Mouse (Mus musculus) hindbrain, embryonic 11.5 days (tissue): ENCODE results near the gene March1. TPM values are rescaled to one million over a fixed set of nuclear protein-coding genes. Genes with fewer than 3 reads are reported as not detected.

Experiments
- ATAC-seq: fragments of 200-750 bp; cut with Nextera tagmentation; 2 replicates; pipeline ENCODE4 v1.8.0; 2017; ENCODE audit warnings: mild to moderate bottlenecking, moderate TSS enrichment, moderate library complexity; ENCODE audit not compliant: low FRiP score
- DNase-seq: peaks from one replicate; pipeline ENCODE4 v3.0.0-alpha.2; 2015; ENCODE audit warnings: low spot score
- H3K27ac ChIP-seq: fragments of 300-500 bp; sonication (generic); 2 replicates; pipeline ENCODE4 v1.5.1; 2014; ENCODE audit warnings: mild to moderate bottlenecking, low read depth, low read length
- H3K27me3 ChIP-seq: fragments of 300-500 bp; sonication (generic); 2 replicates; pipeline ENCODE4 v1.6.1; 2014; ENCODE audit warnings: mild to moderate bottlenecking, low read length, moderate library complexity, mixed read lengths; ENCODE audit not compliant: control insufficient read depth, insufficient read depth
- H3K36me3 ChIP-seq: fragments of 300-500 bp; sonication (generic); 2 replicates; pipeline ENCODE4 v1.6.1; 2014; ENCODE audit warnings: mild to moderate bottlenecking, low read length, moderate library complexity, mixed read lengths; ENCODE audit not compliant: control insufficient read depth, insufficient read depth
- H3K4me1 ChIP-seq: fragments of 300-500 bp; sonication (generic); replicated peaks from 2 replicates; pipeline ENCODE4 v1.6.1; 2014; ENCODE audit warnings: low read length, mixed read lengths; ENCODE audit not compliant: control insufficient read depth, insufficient read depth
- H3K4me2 ChIP-seq: fragments of 300-500 bp; sonication (generic); replicated peaks from 2 replicates; pipeline ENCODE4 v1.6.1; 2014; ENCODE audit warnings: mild to moderate bottlenecking, low read depth, low read length
- H3K4me3 ChIP-seq: fragments of 300-500 bp; sonication (generic); 2 replicates; pipeline ENCODE4 v1.5.1; 2014; ENCODE audit warnings: low read depth, low read length
- H3K9ac ChIP-seq: fragments of 300-500 bp; sonication (generic); 2 replicates; pipeline ENCODE4 v1.6.1; 2014; ENCODE audit warnings: low read depth, low read length
- H3K9me3 ChIP-seq: fragments of 300-500 bp; sonication (generic); 2 replicates; pipeline ENCODE4 v1.6.1; 2016; ENCODE audit warnings: low read length; ENCODE audit not compliant: control insufficient read depth
- WGBS: fragments of 180-500 bp; shearing (Covaris S2); extraction: QIAGEN DNeasy Blood & Tissue Kit; methylation state at CpG from one replicate; pipeline ENCODE4 v1.1.7; 2014; 5-methylcytosine and 5-hydroxymethylcytosine counted together
- polyA plus RNA-seq: library from polyadenylated mRNA; unstranded; fragments of >200 nt; fragmentation: Nextera tagmentation; extraction: Ambion mirVana; gene quantifications from 2 replicates; pipeline ENCODE4 v1.2.1, GENCODE M21; 2014

Gene March1
- polyA plus RNA-seq, 1 experiment from 2014 or later = 8.7 TPM

DNA sequence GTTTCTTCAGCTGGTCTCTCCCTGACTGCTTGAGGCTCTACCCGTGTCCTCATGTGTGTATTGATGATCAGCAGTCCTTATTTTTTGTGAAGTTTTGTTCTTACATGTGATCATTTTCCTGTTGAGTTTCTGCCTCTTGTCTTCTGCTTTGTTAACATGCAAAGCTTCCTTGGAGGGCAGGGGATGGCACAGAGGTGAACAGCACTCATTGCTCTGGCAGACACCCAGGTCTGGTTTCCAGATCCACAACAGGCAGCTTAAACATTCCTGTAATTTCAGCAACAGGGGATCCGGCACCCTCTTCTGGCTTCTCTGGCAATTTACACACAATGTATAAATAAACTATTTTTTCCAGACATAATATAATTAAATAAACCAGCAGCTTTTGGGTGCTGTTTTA is 652.4 kb downstream of the March1 start:
- 91% methylated on average over 2 of the region's 2 CpGs for WGBS
- no peak for DNase-seq

DNA sequence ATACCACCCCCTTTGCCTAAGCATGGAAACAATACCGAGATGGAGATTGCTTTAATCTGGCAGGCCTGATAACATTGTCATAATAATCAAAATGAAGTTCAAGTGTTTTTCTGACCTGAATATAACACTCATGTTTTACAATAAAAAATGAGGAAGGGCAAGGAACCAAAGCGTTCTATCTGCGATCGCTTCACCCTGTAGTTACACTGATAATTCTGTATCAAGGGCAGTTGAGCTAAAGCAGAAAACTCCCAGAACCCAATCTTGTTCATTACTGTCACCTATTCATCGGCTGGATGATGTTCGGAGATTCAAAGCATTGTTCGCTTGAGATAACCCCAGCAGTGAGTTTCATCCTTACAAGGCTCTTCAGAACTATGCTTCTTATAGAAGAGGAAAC is 700.1 kb downstream of the March1 start:
- Histone ChIP-seq H3K4me1 (no peaks in the 10 kb centered on the region), H3K4me3 (no peak overlapping the region), H3K36me3 (no peaks in the 10 kb centered on the region), H3K27ac (no peak overlapping the region), H3K9me3 (no peaks in the 10 kb centered on the region), H3K9ac (no peak overlapping the region), H3K4me2 (no peak overlapping the region), H3K27me3 (no peaks in the 10 kb centered on the region)
- ATAC-seq (no peak), DNase-seq (no peak)
- WGBS = 92% methylated on average over 7 of the region's 7 CpGs

More for the DNA sequence above, 652.4 kb downstream of the March1 start:
- no peak overlapping the region for H3K4me3 ChIP-seq
- H3K9me3 ChIP-seq = no peaks in the 10 kb centered on the region
- H3K27me3 ChIP-seq = no peaks in the 10 kb centered on the region
- H3K4me1 ChIP-seq = no peaks in the 10 kb centered on the region
- H3K4me2 ChIP-seq = no peak overlapping the region
- ATAC-seq = no peak
- H3K9ac ChIP-seq = no peak overlapping the region
- no peaks in the 10 kb centered on the region for H3K36me3 ChIP-seq
- no peak overlapping the region for H3K27ac ChIP-seq

DNA sequence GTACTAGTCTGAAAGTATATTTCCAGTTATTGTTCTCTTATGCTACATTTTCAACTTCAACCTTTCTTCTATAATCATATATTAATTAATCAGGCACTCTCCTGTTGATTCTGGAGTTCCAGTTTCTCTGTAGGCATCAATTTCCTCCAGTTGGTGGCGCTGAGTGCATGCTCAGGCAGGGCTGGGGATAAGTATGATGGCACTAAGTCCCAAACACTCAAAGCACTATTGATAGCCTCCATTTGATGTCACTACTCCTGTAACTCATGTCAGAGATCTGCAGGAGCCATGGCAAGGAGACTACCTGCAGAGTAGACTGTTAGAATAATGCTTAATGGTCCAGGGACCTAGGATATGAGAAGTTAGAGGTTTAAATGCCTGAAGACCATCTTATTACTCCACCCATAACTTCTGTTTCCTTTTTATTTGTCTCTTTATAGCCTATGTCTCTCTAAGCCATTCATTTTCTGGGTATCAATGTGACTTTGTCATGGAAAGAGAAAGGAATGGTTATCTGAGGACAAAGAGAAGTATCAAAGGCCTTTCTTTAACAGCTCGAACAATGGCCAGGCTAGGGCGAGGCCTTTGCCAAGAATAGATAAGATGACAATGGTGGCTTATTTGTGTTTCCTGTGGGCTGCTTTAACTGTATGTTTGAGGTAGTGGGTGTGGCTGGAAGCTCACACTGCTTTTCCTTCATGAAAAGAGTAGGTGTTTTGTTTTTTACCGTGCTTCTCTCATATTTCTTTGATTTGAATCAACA is 705.5 kb downstream of the March1 start:
- H3K27me3 ChIP-seq = no peaks in the 10 kb centered on the region
- DNase-seq (peak; percentile 8), ATAC-seq (no peak)
- 53% methylated on average over 4 of the region's 4 CpGs for WGBS
- no peaks in the 10 kb centered on the region for H3K36me3 ChIP-seq
- H3K9ac ChIP-seq = no peak overlapping the region
- H3K9me3 ChIP-seq = no peaks in the 10 kb centered on the region
- H3K27ac ChIP-seq = no peak overlapping the region
- no peak overlapping the region for H3K4me2 ChIP-seq
- no peaks in the 10 kb centered on the region for H3K4me1 ChIP-seq
- no peak overlapping the region for H3K4me3 ChIP-seq

DNA sequence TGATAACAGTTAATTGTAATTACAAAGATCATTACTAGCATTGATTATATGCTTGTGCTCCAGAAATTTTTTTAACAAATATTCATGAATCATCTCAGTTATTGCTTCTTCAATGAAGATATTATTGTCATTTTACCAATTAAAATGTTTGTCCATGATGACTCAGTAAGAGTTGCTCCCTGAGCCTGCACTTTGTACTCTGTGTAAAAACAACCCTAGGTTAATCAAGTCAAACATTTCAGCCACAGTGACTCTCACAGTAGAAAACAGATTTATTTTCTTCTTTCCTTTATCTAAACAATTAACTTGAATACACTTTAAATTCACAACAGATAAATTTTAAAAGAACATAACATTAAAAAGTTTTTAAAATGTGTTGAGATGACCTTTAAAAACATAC is 708.7 kb downstream of the March1 start:
- Histone ChIP-seq H3K9me3 (no peaks in the 10 kb centered on the region), H3K27ac (no peak overlapping the region), H3K36me3 (no peaks in the 10 kb centered on the region), H3K27me3 (no peaks in the 10 kb centered on the region), H3K4me3 (no peak overlapping the region), H3K4me2 (no peak overlapping the region), H3K4me1 (no peaks in the 10 kb centered on the region), H3K9ac (no peak overlapping the region)
- DNase-seq (no peak), ATAC-seq (no peak)

DNA sequence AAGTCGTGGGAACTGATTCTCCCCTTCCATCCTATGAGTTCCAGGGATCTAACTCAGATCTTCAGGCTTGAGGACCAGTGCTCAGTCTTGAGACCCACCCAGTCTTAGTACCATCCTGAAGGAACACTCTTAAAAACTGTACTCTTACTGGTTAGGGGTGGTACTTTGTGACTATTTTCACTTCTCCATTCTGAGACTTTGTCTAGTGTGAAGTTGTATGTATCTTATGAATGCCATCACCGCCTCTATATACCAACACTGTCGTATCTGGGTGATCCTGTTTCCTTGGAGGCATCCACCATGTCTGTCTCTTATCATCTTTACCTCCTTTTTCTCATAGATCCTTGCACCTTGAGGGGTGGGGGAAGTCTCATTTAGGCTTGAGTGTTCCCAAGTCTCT is 714.5 kb downstream of the March1 start:
- H3K4me2 ChIP-seq = no peak overlapping the region
- no peak for ATAC-seq
- H3K9me3 ChIP-seq = no peaks in the 10 kb centered on the region
- no peaks in the 10 kb centered on the region for H3K4me1 ChIP-seq
- no peaks in the 10 kb centered on the region for H3K36me3 ChIP-seq
- DNase-seq = no peak
- WGBS = 98% methylated on average over 3 of the region's 3 CpGs
- no peak overlapping the region for H3K4me3 ChIP-seq
- no peak overlapping the region for H3K27ac ChIP-seq
- no peaks in the 10 kb centered on the region for H3K27me3 ChIP-seq
- no peak overlapping the region for H3K9ac ChIP-seq

DNA sequence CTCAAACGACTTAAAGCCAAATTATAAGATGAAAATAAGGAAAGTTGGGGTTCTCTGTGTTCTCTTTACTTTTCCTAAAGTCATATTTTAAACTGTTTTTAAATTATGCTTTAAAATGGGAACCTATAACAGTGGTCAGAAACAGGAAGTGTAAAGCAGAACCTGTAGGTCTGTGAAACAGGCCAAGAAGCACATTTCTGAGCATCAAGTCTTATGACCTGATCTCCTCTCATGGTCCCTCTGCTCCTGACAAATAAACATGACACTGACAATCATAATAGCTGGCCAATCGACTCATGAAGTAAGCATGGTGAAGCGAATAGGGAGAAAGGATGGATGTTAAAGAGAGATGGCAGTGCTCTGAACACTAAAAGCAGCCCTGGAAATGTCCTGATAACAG is 716.6 kb downstream of the March1 start:
- H3K9me3 ChIP-seq = no peaks in the 10 kb centered on the region
- H3K27me3 ChIP-seq = no peaks in the 10 kb centered on the region
- ATAC-seq = no peak
- no peak for DNase-seq
- H3K4me2 ChIP-seq = no peak overlapping the region
- H3K36me3 ChIP-seq = no peaks in the 10 kb centered on the region
- 81% methylated on average over 3 of the region's 3 CpGs for WGBS
- H3K9ac ChIP-seq = no peak overlapping the region
- no peak overlapping the region for H3K27ac ChIP-seq
- H3K4me3 ChIP-seq = no peak overlapping the region
- H3K4me1 ChIP-seq = no peaks in the 10 kb centered on the region

DNA sequence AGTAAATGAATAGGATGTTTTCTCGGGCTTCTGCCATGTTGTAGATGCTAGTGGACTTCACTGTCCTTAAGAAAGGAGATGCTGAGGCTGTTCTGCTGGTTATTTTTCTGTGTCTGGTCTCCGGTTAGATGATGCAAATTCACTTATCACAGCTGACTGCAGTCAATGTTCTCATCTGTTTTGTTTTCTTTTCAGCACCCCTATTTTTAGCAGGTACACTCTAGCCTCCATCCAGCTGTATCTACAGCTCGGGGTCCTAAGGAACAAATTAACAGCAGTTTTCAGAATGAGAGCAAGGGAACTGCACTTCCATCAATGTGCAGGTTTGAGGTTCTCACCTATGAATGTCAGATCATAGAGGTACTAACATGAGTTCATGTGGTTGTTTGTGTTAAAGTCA is 721.9 kb downstream of the March1 start:
- 80% methylated on average over 3 of the region's 3 CpGs for WGBS
- ATAC-seq (no peak), DNase-seq (no peak)
- no peaks in the 10 kb centered on the region for H3K36me3 ChIP-seq
- no peak overlapping the region for H3K9ac ChIP-seq
- H3K27me3 ChIP-seq = no peaks in the 10 kb centered on the region
- H3K27ac ChIP-seq = no peak overlapping the region
- no peaks in the 10 kb centered on the region for H3K4me1 ChIP-seq
- H3K4me2 ChIP-seq = no peak overlapping the region
- no peak overlapping the region for H3K4me3 ChIP-seq
- no peaks in the 10 kb centered on the region for H3K9me3 ChIP-seq

DNA sequence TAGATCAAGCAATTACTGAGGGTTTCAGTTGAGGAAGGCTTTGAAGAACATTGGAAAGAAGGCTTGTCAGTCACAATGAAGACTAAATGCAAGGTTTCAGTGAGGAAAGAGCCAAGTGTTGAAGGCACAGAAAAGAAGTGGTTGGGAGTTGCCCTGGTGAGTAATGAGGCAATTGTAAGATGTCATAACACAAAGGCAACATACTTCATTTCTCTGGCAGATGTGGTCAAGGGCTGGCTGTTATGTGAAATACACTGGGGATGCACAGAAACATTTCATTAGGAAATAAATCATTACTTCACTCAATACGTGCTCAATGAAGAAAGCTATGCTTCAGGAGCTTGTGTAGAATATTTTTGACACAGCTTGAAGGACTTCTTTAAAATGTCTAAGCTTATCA is 725.2 kb downstream of the March1 start:
- DNase-seq (no peak), ATAC-seq (no peak)
- no peaks in the 10 kb centered on the region for H3K9me3 ChIP-seq
- WGBS = 75% methylated on average over 1 of the region's 1 CpGs
- H3K27ac ChIP-seq = no peak overlapping the region
- no peaks in the 10 kb centered on the region for H3K36me3 ChIP-seq
- no peaks in the 10 kb centered on the region for H3K4me1 ChIP-seq
- H3K4me2 ChIP-seq = no peak overlapping the region
- no peak overlapping the region for H3K4me3 ChIP-seq
- H3K9ac ChIP-seq = no peak overlapping the region
- no peaks in the 10 kb centered on the region for H3K27me3 ChIP-seq
